Mouse (Mus musculus): ENCODE data around the gene Slc35g2.

Gene Slc35g2

DNA sequence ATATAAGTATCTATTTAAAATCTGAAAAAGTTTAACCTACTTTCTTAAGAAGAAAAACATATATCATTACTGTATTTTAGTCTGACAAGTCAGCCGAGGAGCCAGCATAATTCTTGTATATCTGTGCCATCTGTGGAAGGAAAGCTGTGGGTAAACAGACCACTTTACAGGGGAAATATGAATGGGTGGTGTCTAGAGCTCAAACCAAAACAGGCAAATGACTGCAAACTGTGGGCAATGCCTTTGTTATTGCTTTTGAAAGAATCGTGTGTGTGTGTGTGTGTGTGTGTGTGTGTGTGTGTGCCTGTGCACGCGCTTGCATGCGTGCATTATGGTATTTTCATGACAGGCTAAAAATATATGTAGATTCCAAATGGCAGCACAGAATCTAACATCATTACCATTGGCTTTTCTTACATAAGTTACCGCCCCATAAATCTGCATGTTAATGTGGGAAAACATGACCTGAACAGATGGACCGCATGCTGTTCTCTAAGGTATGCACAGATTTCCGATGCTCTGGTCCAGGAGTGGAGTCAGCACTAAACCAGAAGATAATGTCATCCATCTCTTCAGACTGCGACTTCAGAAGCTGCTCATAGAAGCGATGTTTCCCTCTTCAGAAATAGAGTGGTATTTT lies 10.5 kb downstream of the Slc35g2 start:
- intact Hi-C loops (cut with DNase I): no loop called here

DNA sequence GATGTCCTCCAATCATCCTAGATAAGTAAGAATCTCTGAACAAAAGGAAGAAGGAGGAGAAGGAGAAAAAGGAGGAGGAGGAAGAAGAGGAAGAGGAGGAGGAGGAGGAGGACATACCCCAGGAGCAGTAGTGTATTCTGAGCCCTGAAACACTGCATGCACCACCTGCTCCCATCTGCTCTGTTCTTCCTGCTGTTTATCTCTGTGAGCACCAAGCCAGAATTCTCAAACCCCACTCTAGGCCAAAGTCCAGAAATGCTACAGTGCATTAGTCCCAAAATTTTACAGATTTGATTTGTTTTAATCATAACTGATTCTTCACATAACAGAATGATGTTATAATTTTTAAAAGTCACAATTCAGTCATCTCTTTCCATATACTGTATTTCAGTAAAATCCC lies 11.9 kb downstream of the Slc35g2 start:
- intact Hi-C loops (cut with DNase I): no loop called here

GRCm38 (mm10) chr9:100558023-100558573 lies 12.8 kb downstream of the Slc35g2 start:
- intact Hi-C loops (cut with DNase I): no loop called here

DNA sequence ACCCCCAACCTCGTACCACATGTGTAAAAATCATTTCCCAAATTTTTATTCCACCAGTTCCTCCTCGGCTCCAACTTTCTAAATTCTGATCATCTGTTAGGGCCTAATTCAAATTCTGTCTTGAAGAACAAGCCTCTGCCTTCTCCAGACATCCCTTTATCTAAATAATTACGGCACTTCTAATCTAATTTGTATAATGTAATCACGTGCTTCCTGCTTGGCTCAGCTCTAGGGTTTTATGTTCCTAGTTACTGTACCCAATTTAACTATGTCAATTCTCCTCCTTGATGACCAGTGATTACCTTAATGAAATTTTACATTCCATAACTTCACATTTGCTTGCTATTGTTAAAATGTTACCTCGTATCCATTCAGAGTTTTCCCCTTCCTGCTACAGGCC lies 15.2 kb downstream of the Slc35g2 start:
- intact Hi-C loops (cut with DNase I): no loop called here

DNA sequence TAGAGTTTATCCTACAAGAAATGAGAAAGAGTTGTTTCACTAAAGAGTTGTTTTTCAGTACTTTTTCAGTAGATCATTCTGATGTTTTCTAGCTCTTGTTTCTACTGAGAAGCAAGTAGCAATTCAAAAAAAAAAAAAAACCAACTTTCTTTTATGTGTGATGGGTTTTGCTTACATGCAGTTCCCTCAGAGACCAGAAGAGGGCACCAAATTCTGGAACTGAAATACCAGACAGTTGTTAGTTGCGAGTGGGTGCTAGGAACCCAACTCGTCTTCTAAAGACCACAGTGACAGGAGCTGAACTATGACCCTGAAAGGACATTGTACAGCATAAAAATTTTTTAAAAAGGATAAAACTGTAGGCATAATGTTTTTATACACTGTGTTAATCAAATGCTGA lies 22.6 kb downstream of the Slc35g2 start:
- intact Hi-C loops (cut with DNase I): loop anchor here (10.0 kb wide), 2 partner anchors 94 to 366 kb away; no protein-coding TSS in a partner anchor

GRCm38 (mm10) chr9:100546594-100546910 lies 24.3 kb downstream of the Slc35g2 start:
- intact Hi-C loops (cut with DNase I): loop anchor here (2.0 to 10.0 kb wide), 3 partner anchors 92 to 368 kb away; no protein-coding TSS in a partner anchor

GRCm38 (mm10) chr9:100545715-100546593 lies 24.9 kb downstream of the Slc35g2 start, which contains the start of gene Nck1:
Nck1 (minus strand) TSS chr9:100546134.
- intact Hi-C loops (cut with DNase I): loop anchor here (2.0 to 10.0 kb wide), 4 partner anchors 25 to 369 kb away; no protein-coding TSS in a partner anchor

- intact Hi-C loops (cut with DNase I): loop anchor here (2.0 to 10.0 kb wide), 3 partner anchors 24 to 370 kb away; no protein-coding TSS in a partner anchor
These were observed 25.8 kb downstream of the Slc35g2 start for GRCm38 (mm10) chr9:100544948-100545714.

DNA sequence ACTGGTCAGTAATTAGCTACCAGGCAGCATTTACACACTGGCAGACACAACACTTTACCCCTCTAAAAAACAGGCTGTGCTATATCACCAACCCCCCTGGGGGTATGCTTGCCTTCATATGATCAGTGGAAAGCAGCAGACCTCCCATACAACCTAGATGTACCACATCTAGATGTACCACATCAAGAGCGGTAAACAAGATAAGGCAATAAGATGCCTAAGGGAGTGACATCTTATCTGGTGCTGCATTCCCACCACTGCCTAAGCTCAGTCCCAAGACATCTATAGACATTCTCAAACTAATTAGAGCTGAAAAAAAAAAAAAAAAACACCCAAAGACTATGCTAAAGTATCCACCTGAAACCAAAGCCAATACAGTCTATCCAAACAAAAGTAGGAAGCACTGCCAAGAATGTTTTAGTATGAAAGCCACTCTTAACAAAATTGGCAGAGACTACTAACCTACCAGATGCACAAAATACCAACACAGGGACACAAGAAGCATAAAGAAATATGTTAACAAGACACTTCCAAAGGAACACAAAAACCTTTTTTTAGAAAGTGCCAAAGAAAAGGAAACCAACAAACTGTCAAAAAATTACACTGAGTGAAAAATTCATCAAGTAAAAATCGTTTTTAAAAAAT lies 35.1 kb downstream of the Slc35g2 start:
- intact Hi-C loops (cut with DNase I): no loop called here

- intact Hi-C loops (cut with DNase I): no loop called here
These were observed 36.2 kb downstream of the Slc35g2 start for GRCm38 (mm10) chr9:100534686-100535085.

GRCm38 (mm10) chr9:100532847-100533505 lies 37.9 kb downstream of the Slc35g2 start:
- intact Hi-C loops (cut with DNase I): no loop called here

- intact Hi-C loops (cut with DNase I): no loop called here
These were observed 39.6 kb downstream of the Slc35g2 start for GRCm38 (mm10) chr9:100531296-100531695.

GRCm38 (mm10) chr9:100525225-100525624 lies 45.7 kb downstream of the Slc35g2 start:
- intact Hi-C loops (cut with DNase I): no loop called here

GRCm38 (mm10) chr9:100522029-100522428 lies 48.9 kb downstream of the Slc35g2 start:
- intact Hi-C loops (cut with DNase I): loop anchor here (2.0 kb wide), 1 partner anchor 121 kb away; no protein-coding TSS in a partner anchor

- intact Hi-C loops (cut with DNase I): loop anchor here (2.0 kb wide), 1 partner anchor 24 kb away; no protein-coding TSS in a partner anchor
These were observed 50.3 kb downstream of the Slc35g2 start for GRCm38 (mm10) chr9:100520586-100520985.

DNA sequence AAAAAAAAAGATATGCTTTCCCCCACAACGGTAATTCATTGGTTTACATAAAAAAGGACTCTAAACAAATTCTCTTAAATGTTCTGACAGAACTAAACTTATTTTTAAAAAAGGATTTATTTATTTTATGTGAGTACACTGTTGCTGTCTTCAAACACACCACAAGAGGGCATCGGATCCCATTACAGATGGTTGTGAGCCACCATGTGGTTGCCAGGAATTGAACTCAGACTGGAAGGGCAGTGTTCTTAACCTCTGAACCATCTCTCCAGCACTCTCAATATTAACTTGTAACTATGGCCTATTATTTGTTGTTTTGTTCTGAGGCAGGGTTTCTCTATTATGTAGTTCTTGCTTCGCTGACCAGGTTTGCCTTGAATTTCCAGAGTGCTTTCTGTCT lies 50.9 kb downstream of the Slc35g2 start:
- intact Hi-C loops (cut with DNase I): loop anchor here (2.0 kb wide), 1 partner anchor 25 kb away; no protein-coding TSS in a partner anchor

DNA sequence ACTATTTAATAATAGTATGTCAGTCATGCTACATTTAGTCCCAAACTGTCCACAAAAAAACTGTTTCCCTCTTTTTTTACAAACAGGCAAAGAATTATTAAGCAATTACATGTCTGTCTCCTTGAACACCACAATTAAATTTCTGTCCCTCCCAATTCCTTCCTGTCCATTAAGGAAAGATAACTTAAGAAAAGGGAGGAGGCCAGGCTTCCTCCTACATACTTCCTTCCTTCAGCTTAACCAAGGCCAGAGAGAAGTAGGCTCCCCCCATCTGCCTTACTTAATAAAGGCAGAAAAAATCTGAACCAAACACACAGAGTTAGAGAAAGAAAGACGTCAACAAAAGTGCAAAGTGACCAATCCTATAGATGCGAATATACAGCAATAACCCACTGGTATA lies 63.3 kb downstream of the Slc35g2 start:
- intact Hi-C loops (cut with DNase I): no loop called here

- intact Hi-C loops (cut with DNase I): no loop called here
These were observed 64.2 kb downstream of the Slc35g2 start for GRCm38 (mm10) chr9:100506652-100507051.

GRCm38 (mm10) chr9:100505498-100505897 lies 65.4 kb downstream of the Slc35g2 start:
- intact Hi-C loops (cut with DNase I): no loop called here

All from adrenal gland (tissue).